Mouse (Mus musculus) 3134 (cell line): ENCODE measurements around the gene Osbpl2.
A peak's percentile ranks its signal among the peaks of the same experiment; 100 is the strongest.
"Not testable (repeated sequence)": the region's sequence is repeated elsewhere in the genome, so short reads cannot be mapped to it uniquely, and the experiment has no call there.

Experiments used
- DNase-seq: peaks from one replicate; pipeline ENCODE4 v3.0.0-alpha.2; 2011; ENCODE audit warnings: low spot score; ENCODE audit not compliant: insufficient read length; ENCODE audit errors: extremely low read depth

Osbpl2 gene

GRCm38 (mm10) chr2:180148551-180148950 is 29.4 kb downstream of the Osbpl2 start:
- no peak for DNase-seq

GRCm38 (mm10) chr2:180154796-180155195 is 35.7 kb downstream of the Osbpl2 start:
- no peak for DNase-seq

- no peak for DNase-seq
These were observed 39.5 kb downstream of the Osbpl2 start for GRCm38 (mm10) chr2:180158627-180159026.

- no peak for DNase-seq
These were observed 46.7 kb downstream of the Osbpl2 start for GRCm38 (mm10) chr2:180165855-180166254.

- DNase-seq = no peak
These were observed 47.8 kb downstream of the Osbpl2 start for GRCm38 (mm10) chr2:180166869-180167268.

GRCm38 (mm10) chr2:180170151-180170805 is 51.2 kb downstream of the Osbpl2 start:
- DNase-seq = no peak

GRCm38 (mm10) chr2:180170806-180171521 is 51.9 kb downstream of the Osbpl2 start, which contains the start of gene Adrm1:
TSS of gene Adrm1 (plus strand) at chr2:180171485.
- DNase-seq = peak; percentile 97

- DNase-seq = no peak
These were observed 52.5 kb downstream of the Osbpl2 start for GRCm38 (mm10) chr2:180171522-180172070.

- no peak for DNase-seq
These were observed 53.0 kb downstream of the Osbpl2 start for GRCm38 (mm10) chr2:180172152-180172551.

- DNase-seq = no peak
These were observed 54.1 kb downstream of the Osbpl2 start for GRCm38 (mm10) chr2:180173163-180173562.

GRCm38 (mm10) chr2:180173711-180174110 is 54.6 kb downstream of the Osbpl2 start:
- not testable (repeated sequence) for DNase-seq

- no peak for DNase-seq
These were observed 55.0 kb downstream of the Osbpl2 start for GRCm38 (mm10) chr2:180174121-180174520.

GRCm38 (mm10) chr2:180175725-180176124 is 56.6 kb downstream of the Osbpl2 start:
- DNase-seq = no peak

GRCm38 (mm10) chr2:180181542-180181941 is 62.4 kb downstream of the Osbpl2 start:
- no peak for DNase-seq

- DNase-seq = no peak
These were observed 65.1 kb downstream of the Osbpl2 start for GRCm38 (mm10) chr2:180184011-180184751.

- no peak for DNase-seq
These were observed 65.6 kb downstream of the Osbpl2 start for GRCm38 (mm10) chr2:180184752-180185109.

- no peak for DNase-seq
These were observed 66.6 kb downstream of the Osbpl2 start for GRCm38 (mm10) chr2:180185686-180186085.

GRCm38 (mm10) chr2:180187362-180187761 is 68.3 kb downstream of the Osbpl2 start:
- DNase-seq = no peak

GRCm38 (mm10) chr2:180196610-180197322 is 77.7 kb downstream of the Osbpl2 start:
- no peak for DNase-seq

GRCm38 (mm10) chr2:180197323-180198037 is 78.4 kb downstream of the Osbpl2 start:
- DNase-seq = no peak
